Mouse (Mus musculus) mesoderm, embryonic 11.5 days (tissue): Measurements from ENCODE around the gene Siae.

Source experiments
- DNase-seq: peaks from one replicate; pipeline ENCODE4 v3.0.0-alpha.2; 2012; ENCODE audit warnings: low read depth, low spot score

Siae gene

DNA sequence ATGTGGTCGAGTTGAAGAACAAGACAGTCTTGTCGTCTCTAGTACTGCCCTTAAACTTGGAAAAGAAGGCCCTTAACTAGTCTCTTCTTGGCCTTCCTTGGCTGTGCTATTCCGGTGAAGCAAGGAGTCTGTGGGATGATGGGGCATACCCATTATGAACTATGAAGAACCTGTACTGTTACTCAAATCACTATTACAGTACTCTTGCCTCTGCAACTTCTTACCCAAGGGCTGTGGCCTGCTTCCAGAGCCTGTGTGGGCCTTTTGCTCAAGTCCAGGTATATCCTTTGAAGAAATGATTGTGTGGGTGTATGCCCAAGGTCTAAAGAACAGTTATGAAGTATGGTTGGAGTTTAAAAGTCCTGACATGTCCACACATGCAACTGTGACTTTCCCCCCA, 114.8 kb downstream of the Siae start:
- DNase-seq = no peak

DNA sequence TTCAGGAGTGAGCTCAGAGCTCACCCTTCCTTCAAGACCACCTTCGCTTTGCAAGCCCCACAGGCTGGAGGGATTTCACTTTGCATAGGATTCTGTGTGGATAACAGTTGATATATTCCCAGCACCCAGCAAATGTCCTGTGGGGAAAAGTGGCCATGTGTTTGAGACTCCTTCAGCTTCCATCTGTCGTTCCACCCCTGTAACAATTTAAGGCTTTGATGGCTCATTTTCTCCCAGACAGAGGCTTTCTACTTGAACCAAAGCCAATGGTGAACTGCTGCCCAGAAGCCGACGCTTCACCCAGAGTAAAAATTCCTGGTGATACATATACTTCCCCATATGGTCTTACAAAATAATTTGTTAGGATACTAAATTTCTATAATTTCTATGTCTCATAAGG, 119.8 kb downstream of the Siae start:
- no peak for DNase-seq

DNA sequence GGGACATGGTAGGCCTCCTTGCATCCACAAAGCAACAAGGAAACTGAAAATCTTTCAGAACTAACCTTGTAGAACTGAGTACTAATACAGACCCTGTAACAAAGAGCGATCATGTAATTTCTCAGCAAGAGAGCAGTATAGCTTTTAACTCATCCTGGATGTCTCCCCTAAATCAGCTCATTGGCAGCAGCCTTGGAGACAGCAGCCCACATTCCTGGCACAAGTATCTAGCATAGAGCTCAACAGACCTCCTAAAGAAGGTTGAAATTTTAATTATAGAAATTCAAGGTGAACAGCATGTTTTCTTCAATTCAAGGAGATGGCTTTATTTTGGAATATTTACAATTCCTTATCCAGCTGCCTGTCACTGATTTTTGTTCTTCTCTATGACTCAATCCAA, 125.6 kb downstream of the Siae start:
- no peak for DNase-seq

DNA sequence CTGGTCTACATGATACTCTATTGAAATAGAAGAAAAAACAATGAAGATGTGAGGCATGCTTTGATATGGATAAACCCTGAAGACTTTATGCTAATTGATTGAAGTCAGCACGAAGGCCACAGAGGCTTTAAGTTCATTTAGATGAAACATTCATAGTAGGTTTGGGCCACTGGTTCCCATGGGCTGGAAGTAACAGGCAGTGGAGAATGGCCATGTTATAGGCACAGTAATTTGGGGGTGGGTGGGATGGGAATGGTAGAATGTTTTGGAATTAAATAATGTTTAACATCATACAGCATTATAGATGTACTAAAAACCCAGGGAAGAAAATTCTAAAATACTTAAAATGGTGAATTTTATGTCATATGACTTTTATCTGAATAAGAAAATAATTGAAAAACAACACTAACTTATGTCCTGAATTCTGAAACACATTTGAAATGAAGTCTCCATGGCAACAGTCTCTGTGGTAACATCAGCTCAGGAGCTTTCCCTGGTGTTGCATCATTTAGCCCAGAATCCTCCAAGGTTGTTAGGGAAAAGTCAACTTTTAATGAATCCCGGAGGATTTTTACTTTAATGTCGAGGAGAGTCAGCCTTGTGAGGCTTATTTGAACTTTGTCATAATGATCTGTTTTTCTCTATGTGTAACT, 131.9 kb downstream of the Siae start:
- DNase-seq = no peak

DNA sequence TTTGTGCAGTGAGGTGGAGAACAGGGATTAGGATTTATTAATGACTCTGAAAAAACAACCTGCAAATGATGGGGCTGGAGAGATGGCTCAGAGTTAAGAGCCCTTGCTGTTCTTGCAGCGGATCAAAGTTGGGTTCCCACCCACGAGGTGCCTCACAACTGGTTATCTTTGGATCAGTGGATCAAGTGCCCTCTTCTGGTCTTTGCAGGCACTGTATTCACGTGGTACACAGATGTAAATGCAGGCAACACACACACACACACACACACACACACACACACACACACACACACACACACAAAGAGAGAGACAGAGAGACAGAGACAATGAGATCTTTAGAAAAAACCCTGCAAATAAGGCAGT, 132.4 kb downstream of the Siae start:
- no peak for DNase-seq

DNA sequence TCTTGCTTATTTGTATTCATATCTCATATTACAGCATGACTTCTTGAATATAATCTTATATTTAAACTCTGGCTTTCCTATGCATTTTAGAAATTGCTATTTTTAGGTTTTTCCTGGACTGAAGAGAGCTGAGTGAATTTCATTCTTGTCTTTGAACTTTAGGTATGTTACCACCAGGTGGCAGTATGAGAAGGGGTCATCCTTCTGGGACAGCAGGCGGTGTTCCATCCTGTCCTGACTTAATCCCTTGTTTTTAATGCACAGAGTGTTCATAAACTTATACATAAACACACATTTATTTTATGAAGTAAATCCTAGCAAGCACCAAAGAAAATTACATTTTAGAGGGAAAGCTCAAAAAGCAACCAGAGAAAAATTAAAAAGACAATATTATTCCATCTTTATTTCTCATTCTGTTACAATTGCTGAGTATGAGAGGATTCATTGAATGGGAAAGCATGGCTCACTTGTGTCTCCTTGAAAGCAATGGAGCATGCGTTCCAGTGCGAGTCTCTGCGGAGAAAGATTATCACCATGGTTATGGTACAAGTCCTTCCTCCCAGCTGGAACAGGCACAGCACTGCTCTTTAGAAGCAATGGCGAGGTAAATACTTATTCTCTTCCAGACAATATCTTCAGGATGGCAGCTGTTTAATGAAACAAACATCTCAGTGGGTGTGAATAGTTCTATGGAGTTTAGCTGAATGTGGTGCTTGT, 134.6 kb downstream of the Siae start:
- peak; percentile 51 for DNase-seq
